Mouse (Mus musculus): ENCODE measurements around the gene Lamc1. TPM values are rescaled to one million over a fixed set of nuclear protein-coding genes. Genes with fewer than 3 reads are reported as not detected.

Gene Lamc1
- total and polyA plus RNA-seq, 3 experiments: 13.1 to 174 (median 32.4) TPM

DNA sequence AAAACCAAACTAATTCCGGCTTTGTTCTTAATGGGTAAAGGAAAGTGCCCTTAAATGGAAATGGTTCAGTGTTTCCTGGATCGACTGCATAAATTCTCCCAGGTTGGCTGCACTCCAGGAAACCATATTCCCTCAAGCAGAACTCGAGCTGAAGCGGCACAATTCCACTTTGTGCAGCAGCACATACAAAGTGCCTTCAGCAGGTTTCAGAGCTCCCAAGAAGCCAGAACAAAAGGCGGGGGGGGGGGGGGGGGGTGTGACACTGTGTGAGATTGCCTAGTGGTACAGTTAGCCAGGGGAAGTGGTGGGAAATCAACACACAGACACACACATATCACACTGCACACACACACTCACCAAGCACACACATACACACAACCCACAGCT lies 140.7 kb downstream of the Lamc1 start:
- H3K36me3 ChIP-seq (ENCODE audit: control insufficient read depth in 1 of 2, insufficient read depth in 2 of 2, low read length in 2 of 2): no peaks in the 10 kb centered on the region
- no peak overlapping the region for H3K27ac ChIP-seq (ENCODE audit: control insufficient read depth, low read depth, low read length)
- no peaks in the 10 kb centered on the region for H3K79me2 ChIP-seq (ENCODE audit: control insufficient read depth, insufficient read depth, low read length, poor library complexity)
- H3K9me3 ChIP-seq (replicated peaks; ENCODE audit: insufficient read depth, low read length): no peaks in the 10 kb centered on the region
- peaks cover 4 to 10% of the 10 kb centered on the region in 2 experiments for H3K27me3 ChIP-seq (ENCODE audit: control insufficient read depth in 1 of 2, insufficient read depth in 2 of 2, low read length in 2 of 2)
- TF ChIP-seq CHD2 (IDR thresholded peaks at IDR 0.05; ENCODE audit: low read length) (no peak), MXI1 (IDR thresholded peaks at IDR 0.05; ENCODE audit: low read depth, low read length) (no peak), HCFC1 (IDR thresholded peaks at IDR 0.05; ENCODE audit: low read depth, low read length) (no peak), CHD1 (IDR thresholded peaks at IDR 0.05; ENCODE audit: low read depth, low read length) (no peak), JUND (IDR thresholded peaks at IDR 0.05; ENCODE audit: low read depth, low read length) (no peak), USF1 (IDR thresholded peaks at IDR 0.05; ENCODE audit: low read depth, low read length) (no peak), TCF12 (IDR thresholded peaks at IDR 0.05; ENCODE audit: low read depth, low read length) (no peak)
- no peak overlapping the region for H3K4me3 ChIP-seq (ENCODE audit: control insufficient read depth in 1 of 2, insufficient read depth in 1 of 2, low read depth in 2 of 2, low read length in 2 of 2)
- H3K4me1 ChIP-seq (ENCODE audit: control insufficient read depth in 1 of 2, insufficient read depth in 2 of 2, low read length in 2 of 2): no peaks in the 10 kb centered on the region
- no peak overlapping the region for H3K9ac ChIP-seq (ENCODE audit: control insufficient read depth, low read depth, low read length, poor library complexity, severe bottlenecking)
- DNase-seq (ENCODE audit: low read depth, low spot score): no peak

DNA sequence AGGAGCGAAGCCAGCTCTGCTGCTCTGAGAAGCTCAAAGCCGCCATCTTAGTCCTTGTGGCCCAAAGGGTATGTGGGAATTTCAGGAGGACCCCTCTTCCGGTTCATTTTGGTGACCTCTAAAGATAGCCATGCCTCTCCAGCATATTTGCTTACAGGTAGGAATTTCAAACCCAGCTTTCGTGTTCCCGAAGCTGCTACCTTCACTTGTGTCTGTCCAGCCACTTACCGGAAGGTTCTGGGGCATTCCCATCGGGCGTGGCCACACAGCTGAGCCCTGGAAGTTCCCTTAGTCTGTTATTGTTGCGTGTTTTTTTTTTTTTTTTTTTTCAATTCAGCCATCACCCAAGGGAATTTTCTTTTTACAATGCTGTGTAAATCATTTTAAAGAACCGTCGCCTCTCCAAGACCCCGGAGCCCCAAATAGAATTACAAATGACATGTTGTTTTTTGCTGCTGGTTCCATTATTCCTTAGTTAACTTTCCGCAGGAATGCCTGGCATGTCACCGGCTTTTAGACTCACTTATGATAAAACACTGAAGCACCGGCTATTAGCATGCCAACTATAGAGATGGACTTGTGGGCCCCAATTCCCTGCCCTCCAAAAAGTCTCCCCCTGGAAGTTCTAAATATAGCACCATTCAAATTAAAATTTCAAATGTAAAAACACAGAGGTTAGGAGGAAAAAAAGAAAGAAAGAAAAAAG lies 141.2 kb downstream of the Lamc1 start:
- TF ChIP-seq NRF1 (IDR thresholded peaks at IDR 0.05; ENCODE audit: insufficient read depth, low read depth, low read length, poor library complexity, severe bottlenecking) (no peak), MAFK (IDR thresholded peaks at IDR 0.05; ENCODE audit: borderline replicate concordance, low read depth, low read length) (no peak), ZMIZ1 (IDR thresholded peaks at IDR 0.05; ENCODE audit: low read depth, low read length) (no peak), UBTF (IDR thresholded peaks at IDR 0.05; ENCODE audit: borderline replicate concordance, insufficient read depth, low read depth, low read length) (no peak), MEF2A (IDR thresholded peaks at IDR 0.05; ENCODE audit: extremely low read depth, insufficient replicate concordance, low read depth, low read length, poor library complexity, severe bottlenecking) (no peak), GABPA (IDR thresholded peaks at IDR 0.05; ENCODE audit: low read depth, low read length) (no peak), USF1 (IDR thresholded peaks at IDR 0.05; ENCODE audit: low read depth, low read length) (no peak), USF2 (IDR thresholded peaks at IDR 0.05; ENCODE audit: borderline replicate concordance in 1 of 2, insufficient read depth in 1 of 2, low read depth in 1 of 2, low read length in 2 of 2) (no peak), CHD2 (IDR thresholded peaks at IDR 0.05; ENCODE audit: low read length) (no peak), RAD21 (IDR thresholded peaks at IDR 0.05; ENCODE audit: low read depth, low read length) (no peak)
- Histone ChIP-seq H3K79me2 (ENCODE audit: control insufficient read depth, insufficient read depth, low read length, poor library complexity) (no peaks in the 10 kb centered on the region), H3K9me3 (replicated peaks; ENCODE audit: insufficient read depth, low read length) (no peaks in the 10 kb centered on the region), H3K4me3 (ENCODE audit: control insufficient read depth in 1 of 2, insufficient read depth in 1 of 2, low read depth in 2 of 2, low read length in 2 of 2) (no peak overlapping the region), H3K9ac (ENCODE audit: control insufficient read depth, low read depth, low read length, poor library complexity, severe bottlenecking) (no peak overlapping the region), H3K27me3 (ENCODE audit: control insufficient read depth in 1 of 2, insufficient read depth in 2 of 2, low read length in 2 of 2) (peaks cover 4 to 10% of the 10 kb centered on the region in 2 experiments), H3K4me1 (ENCODE audit: control insufficient read depth in 1 of 2, insufficient read depth in 2 of 2, low read length in 2 of 2) (no peaks in the 10 kb centered on the region), H3K27ac (ENCODE audit: control insufficient read depth, low read depth, low read length) (no peak overlapping the region), H3K36me3 (ENCODE audit: control insufficient read depth in 1 of 2, insufficient read depth in 2 of 2, low read length in 2 of 2) (no peaks in the 10 kb centered on the region)
- DNase-seq (ENCODE audit: low read depth, low spot score): no peak

All from MEL (cell line).